Mouse (Mus musculus) heart, embryonic 10.5 days (tissue): ENCODE measurements around the gene Apof. TPM values are rescaled to one million over a fixed set of nuclear protein-coding genes. Genes with fewer than 3 reads are reported as not detected.
"Not testable (repeated sequence)": the region's sequence is repeated elsewhere in the genome, so short reads cannot be mapped to it uniquely, and the experiment has no call there.

ENCODE experiments used
- DNase-seq: peaks from one replicate; pipeline ENCODE4 v3.0.0-alpha.2; 2017; ENCODE audit warnings: low spot score
- H3K27ac ChIP-seq: fragments of 300-500 bp; sonication (generic); 2 replicates; pipeline ENCODE4 v1.5.1; 2016; ENCODE audit warnings: mild to moderate bottlenecking
- H3K27me3 ChIP-seq: fragments of 300-500 bp; sonication (generic); 2 replicates; pipeline ENCODE4 v1.6.1; 2016; ENCODE audit warnings: mild to moderate bottlenecking; ENCODE audit not compliant: poor library complexity, insufficient read depth, severe bottlenecking
- H3K36me3 ChIP-seq: fragments of 300-500 bp; sonication (generic); 2 replicates; pipeline ENCODE4 v1.6.1; 2016; ENCODE audit warnings: mild to moderate bottlenecking, moderate library complexity
- H3K4me1 ChIP-seq: fragments of 300-500 bp; sonication (generic); 2 replicates; pipeline ENCODE4 v1.6.1; 2016; ENCODE audit warnings: mild to moderate bottlenecking
- H3K4me3 ChIP-seq: fragments of 300-500 bp; sonication (generic); 2 replicates; pipeline ENCODE4 v1.5.1; 2016; ENCODE audit warnings: mild to moderate bottlenecking, moderate library complexity
- H3K9me3 ChIP-seq: fragments of 300-500 bp; sonication (generic); 2 replicates; pipeline ENCODE4 v1.6.1; 2016; ENCODE audit warnings: mild to moderate bottlenecking, moderate library complexity
- WGBS: fragments of 180-500 bp; shearing (Covaris S2); methylation state at CpG from one replicate; pipeline ENCODE4 v1.1.7; 2016; 5-methylcytosine and 5-hydroxymethylcytosine counted together
- polyA plus RNA-seq: library from polyadenylated mRNA; unstranded; fragments of >200 nt; fragmentation: Nextera tagmentation; extraction: Ambion mirVana; gene quantifications from 2 replicates; pipeline ENCODE4 v1.2.1, GENCODE M21; 2016

Apof gene
- polyA plus RNA-seq, 1 experiment from 2014 or later, result 3.9 TPM

DNA sequence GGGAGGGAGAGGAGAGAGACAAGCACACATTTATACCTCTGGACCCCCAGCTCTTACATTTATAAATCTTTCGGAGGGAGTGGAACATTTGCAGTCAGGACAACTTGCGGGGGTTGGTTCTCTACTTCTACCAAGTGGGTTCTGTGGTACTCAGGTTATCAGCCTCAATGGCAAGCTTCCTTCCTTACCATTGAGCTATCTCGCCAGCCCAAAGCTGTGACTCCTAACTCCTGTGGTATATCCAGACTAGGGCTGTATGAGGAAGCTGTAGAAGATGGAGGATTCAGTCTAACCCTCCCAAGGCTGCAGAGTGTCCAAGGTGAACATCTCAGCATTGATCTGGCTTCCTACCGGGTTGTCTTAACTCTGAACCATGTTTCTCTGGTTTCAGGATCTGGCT is 29.3 kb upstream of the Apof start:
- H3K4me1 ChIP-seq, result peaks cover 6% of the 10 kb centered on the region; the same call in 1 of the 2 replicates
- H3K4me3 ChIP-seq, result no peak overlapping the region
- H3K27me3 ChIP-seq, result no peaks in the 10 kb centered on the region
- 82% methylated on average over 4 of the region's 4 CpGs for WGBS
- H3K9me3 ChIP-seq, result no peaks in the 10 kb centered on the region
- no peak overlapping the region for H3K27ac ChIP-seq
- peaks cover 56% of the 10 kb centered on the region for H3K36me3 ChIP-seq
- no peak for DNase-seq

DNA sequence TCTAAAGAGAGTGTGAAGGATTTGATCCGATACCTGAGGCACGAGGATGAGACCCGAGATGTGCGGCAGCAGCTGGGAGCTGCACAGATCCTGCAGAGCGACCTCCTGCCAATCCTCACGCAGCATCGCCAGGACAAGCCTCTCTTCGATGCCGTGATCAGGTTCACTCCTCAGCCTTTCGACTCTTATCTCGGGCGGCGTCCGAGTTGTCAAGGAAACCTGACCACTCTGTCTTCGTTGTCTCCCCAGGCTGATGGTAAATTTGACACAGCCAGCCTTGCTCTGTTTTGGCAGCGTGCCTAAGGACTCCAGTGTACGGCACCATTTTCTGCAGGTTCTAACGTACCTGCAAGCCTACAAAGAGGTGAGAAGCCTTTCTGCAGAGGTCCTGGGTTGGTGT is 28.3 kb upstream of the Apof start:
- DNase-seq, result no peak
- Histone ChIP-seq H3K9me3 (no peaks in the 10 kb centered on the region), H3K27me3 (no peaks in the 10 kb centered on the region), H3K36me3 (peaks cover 61% of the 10 kb centered on the region), H3K4me3 (no peak overlapping the region), H3K27ac (no peak overlapping the region), H3K4me1 (peaks cover 6% of the 10 kb centered on the region; the same call in 1 of the 2 replicates)
- 65% methylated on average over 18 of the region's 18 CpGs for WGBS

DNA sequence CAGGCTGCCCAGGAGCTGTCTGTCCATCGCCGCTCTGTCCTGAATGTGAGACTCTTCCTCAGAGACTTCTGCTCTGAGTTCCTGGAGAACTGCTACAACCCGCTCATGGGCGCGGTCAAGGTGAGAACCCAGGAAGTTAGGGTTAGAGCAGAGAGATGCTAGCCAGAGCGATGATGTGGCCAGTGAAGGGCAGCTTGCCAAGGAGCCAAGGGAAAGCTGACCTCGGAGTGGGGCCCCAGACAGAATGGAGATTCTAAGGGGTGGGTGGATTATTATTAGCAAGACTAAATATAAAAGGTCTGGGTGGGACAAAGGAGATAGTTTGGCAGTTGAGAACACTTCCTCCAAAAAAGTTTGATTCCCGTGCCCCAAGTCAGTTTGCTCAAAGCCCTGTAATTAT is 25.2 kb upstream of the Apof start:
- no peaks in the 10 kb centered on the region for H3K9me3 ChIP-seq
- no peak overlapping the region for H3K27ac ChIP-seq
- no peak overlapping the region for H3K4me3 ChIP-seq
- H3K36me3 ChIP-seq, result peaks cover 92% of the 10 kb centered on the region
- no peak for DNase-seq
- 93% methylated on average over 8 of the region's 8 CpGs for WGBS
- no peaks in the 10 kb centered on the region for H3K27me3 ChIP-seq
- H3K4me1 ChIP-seq, result 0 out of 2 replicates have a peak, but pooled peaks cover 6% of the 10 kb centered on the region

DNA sequence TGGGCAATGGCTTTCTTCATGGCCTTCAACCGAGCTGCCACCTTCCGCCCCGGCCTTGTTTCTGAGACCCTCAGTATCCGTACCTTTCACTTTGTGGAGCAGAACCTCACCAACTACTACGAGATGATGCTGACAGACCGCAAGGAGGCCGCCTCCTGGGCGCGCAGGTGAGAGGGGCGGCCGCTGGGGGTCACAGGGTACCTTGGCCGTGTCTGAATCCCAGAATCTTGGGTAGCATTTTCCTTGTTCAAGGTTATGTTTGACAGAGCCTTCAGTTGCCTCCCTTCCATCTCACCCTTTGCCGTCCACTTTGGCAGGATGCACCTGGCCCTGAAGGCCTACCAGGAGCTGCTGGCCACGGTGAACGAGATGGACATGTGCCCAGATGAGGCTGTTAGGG is 24.4 kb upstream of the Apof start:
- no peaks in the 10 kb centered on the region for H3K9me3 ChIP-seq
- peaks cover 100% of the 10 kb centered on the region for H3K36me3 ChIP-seq
- H3K4me1 ChIP-seq, result 0 out of 2 replicates have a peak, but pooled peaks cover 6% of the 10 kb centered on the region
- no peak overlapping the region for H3K4me3 ChIP-seq
- H3K27me3 ChIP-seq, result no peaks in the 10 kb centered on the region
- DNase-seq, result no peak
- WGBS, result 95% methylated on average over 15 of the region's 15 CpGs
- no peak overlapping the region for H3K27ac ChIP-seq

DNA sequence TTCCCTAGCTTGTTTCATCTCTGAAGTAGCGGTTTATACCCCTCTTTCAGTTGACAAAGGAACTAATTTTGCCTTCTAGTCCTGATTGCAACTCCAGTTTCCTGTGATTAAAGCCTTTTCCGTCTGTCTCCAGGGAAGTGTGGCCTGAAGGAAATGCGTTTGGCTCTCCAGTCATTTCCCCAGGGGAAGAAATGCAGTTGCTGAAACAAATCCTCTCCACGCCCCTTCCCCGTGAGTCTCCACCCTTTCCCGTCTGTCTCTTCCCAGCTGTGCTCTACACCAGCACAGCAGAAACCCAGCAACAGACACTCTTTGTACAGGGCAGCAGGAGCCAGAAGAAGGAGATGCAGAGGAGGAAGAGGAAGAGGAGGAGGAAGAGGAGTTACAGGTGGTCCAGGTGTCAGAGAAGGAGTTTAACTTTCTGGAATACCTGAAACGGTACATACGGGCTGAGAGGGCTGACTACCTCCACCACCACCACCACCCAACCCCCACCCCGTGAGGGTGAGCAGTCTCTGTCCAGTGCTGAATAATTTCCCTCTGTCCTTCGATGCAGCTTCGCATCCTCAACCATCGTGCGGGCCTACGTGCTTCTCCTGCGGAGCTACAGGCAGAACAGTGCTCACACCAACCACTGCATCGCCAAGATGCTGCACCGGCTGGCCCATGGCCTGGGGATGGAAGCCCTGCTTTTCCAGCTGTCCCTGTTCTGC is 21.3 kb upstream of the Apof start:
- Histone ChIP-seq H3K4me1 (0 out of 2 replicates have a peak, but pooled peaks cover 6% of the 10 kb centered on the region), H3K36me3 (peaks cover 100% of the 10 kb centered on the region), H3K4me3 (no peak overlapping the region), H3K27ac (peak overlapping the region; percentile 24; the same call in 1 of the 2 replicates), H3K9me3 (no peaks in the 10 kb centered on the region), H3K27me3 (no peaks in the 10 kb centered on the region)
- no peak for DNase-seq
- WGBS, result 79% methylated on average over 17 of the region's 17 CpGs

DNA sequence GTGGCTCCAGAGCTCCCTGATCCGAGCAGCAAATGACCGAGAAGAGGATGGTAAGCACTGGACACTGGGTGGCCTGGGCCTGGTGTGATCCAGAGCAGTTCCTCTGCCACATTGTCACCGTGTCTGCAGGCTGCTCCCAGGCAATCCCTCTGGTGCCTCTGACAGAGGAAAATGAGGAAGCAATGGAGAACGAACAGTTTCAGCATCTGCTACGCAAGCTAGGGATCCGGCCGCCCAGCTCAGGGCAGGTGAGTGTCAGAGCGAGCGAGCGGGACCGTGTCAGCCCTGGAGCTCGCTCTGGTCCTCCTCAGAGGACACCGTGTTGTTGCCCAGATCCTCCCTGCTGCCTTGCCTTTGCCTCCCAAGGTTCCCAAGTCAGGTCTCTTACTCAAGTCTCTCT is 17.9 kb upstream of the Apof start:
- DNase-seq, result no peak
- Histone ChIP-seq H3K27ac (no peak overlapping the region), H3K4me3 (no peak overlapping the region), H3K9me3 (no peaks in the 10 kb centered on the region), H3K36me3 (peaks cover 78% of the 10 kb centered on the region), H3K4me1 (0 out of 2 replicates have a peak, but pooled peaks cover 6% of the 10 kb centered on the region), H3K27me3 (no peaks in the 10 kb centered on the region)
- 96% methylated on average over 13 of the region's 13 CpGs for WGBS

DNA sequence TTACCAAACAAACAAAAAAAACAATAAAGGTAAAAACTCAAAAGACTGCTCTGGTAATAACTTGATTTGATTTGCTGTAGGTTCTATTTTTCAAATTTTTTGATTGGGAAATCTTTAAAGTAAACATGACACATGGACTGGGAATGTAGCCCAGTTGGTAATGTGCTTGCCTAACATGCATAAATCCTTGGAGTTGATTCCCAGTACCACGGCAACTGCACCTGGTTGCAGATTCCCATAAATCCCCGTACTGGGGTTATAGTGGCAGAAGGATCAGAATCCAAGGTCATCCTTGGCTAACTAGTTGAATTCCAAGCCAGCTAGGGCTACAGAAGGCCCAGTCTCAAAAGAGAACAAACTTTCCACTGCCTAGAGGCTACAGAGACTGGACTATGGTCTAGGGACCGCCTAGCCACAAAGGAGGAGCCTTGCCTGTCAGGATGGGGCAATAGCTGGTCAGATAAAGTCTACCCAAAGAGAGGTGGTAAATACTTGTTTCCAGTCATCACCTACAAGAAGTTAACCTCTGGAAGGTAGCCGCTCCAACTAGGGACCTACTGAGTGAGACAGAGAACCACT is 14.7 kb upstream of the Apof start, which contains the start of gene Apon:
Gene Apon, plus strand, starts transcription at position 420 of the 579 bp plus-strand sequence.
- Histone ChIP-seq H3K4me3 (no peak within 1 kb of the TSS), H3K27me3 (no peaks in the 10 kb centered on the region), H3K36me3 (peaks cover 46% of the 10 kb centered on the region), H3K4me1 (no peaks in the 10 kb centered on the region), H3K9me3 (no peaks in the 10 kb centered on the region), H3K27ac (no peak within 1 kb of the TSS)
- WGBS, result 85% methylated on average over 4 of the region's 4 CpGs
- DNase-seq, result no peak

DNA sequence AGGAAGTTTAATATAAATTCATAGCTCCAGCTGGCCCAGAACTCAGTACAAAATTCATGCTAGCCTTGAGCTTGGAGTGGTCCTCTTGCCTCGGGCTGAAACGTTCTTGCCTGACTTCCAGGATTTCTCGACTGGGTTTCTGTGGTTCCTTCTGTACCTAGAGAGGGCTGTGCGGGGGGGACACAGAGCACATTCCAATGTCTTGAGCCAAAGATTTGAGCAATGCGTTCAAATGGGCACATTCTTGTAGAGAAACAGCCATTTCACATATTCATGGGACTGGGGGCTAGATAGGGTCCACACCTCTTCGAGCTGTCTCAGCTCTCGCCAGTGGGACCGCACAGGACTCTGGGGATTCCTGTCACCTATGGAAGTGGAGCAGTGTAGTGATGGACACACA is 12.5 kb upstream of the Apof start:
- 82% methylated on average over 8 of the region's 8 CpGs for WGBS
- no peak for DNase-seq
- H3K27me3 ChIP-seq, result no peaks in the 10 kb centered on the region
- H3K27ac ChIP-seq, result no peak overlapping the region
- H3K9me3 ChIP-seq, result no peaks in the 10 kb centered on the region
- H3K36me3 ChIP-seq, result peaks cover 24% of the 10 kb centered on the region
- H3K4me1 ChIP-seq, result no peaks in the 10 kb centered on the region
- no peak overlapping the region for H3K4me3 ChIP-seq

DNA sequence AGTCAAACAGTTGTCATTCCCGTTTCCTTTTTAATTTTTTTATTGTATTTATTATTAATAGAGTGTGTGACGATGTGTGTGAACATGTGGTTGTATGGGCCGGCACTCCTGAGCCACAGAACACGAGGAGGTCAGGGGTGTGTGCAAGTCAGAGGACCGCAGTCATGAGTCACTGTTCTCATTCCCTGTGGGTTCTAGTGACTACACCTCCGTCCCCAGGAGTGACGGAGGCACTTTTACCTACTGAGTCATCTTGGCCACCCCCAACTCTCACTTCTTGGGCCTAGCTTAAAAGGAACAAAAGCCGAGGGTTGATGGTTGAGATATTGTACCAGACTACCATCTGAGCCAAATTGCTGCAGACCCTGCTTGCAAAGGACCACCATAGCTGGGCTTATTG is 12.1 kb upstream of the Apof start:
- H3K9me3 ChIP-seq, result no peaks in the 10 kb centered on the region
- WGBS, result 82% methylated on average over 8 of the region's 8 CpGs
- H3K27me3 ChIP-seq, result no peaks in the 10 kb centered on the region
- H3K4me1 ChIP-seq, result no peaks in the 10 kb centered on the region
- H3K4me3 ChIP-seq, result no peak overlapping the region
- no peak overlapping the region for H3K27ac ChIP-seq
- DNase-seq, result no peak
- H3K36me3 ChIP-seq, result peaks cover 20% of the 10 kb centered on the region

DNA sequence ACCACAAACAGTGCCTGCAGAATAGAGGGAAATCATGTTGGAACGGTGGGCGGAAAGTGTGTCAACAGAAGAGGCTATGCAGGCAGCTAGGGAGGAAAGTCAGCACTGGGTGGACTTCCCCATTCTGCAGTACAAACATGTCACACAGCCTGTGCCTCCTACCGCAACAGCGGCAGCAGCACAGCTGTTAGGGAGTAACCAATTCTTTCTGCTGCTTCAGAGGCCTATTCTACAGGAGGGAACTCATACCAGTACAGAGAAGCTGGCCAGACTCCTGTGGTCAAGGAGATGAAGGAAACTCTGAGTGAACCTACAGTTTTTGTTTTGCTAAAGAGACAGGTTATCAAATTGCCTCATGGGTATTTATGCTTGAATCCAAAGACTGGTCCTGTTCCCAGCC is 9.5 kb upstream of the Apof start:
- no peaks in the 10 kb centered on the region for H3K36me3 ChIP-seq
- H3K27ac ChIP-seq, result no peak overlapping the region
- H3K4me3 ChIP-seq, result no peak overlapping the region
- no peaks in the 10 kb centered on the region for H3K4me1 ChIP-seq
- DNase-seq, result no peak
- H3K27me3 ChIP-seq, result no peaks in the 10 kb centered on the region
- no peaks in the 10 kb centered on the region for H3K9me3 ChIP-seq
- WGBS, result 71% methylated on average over 4 of the region's 4 CpGs

DNA sequence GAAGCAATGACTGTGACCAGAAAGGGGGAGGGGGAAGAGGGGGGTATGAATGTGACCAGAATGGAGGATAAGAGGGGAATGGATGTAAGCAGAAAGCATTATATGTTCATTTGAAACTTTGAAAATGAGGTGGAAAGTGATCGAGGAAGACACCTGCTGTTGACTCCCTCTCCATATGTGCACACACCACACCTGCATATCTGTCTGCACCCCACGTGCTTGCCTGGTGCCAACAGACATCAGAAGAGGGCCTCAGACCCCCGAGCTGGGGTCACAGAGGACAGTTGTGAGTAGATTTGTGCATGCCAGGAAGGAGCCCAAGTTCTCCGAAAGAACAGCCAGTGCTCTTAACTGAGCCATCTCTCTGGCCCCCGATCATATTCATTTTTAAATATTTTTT is 8.5 kb upstream of the Apof start:
- Histone ChIP-seq H3K36me3 (no peaks in the 10 kb centered on the region), H3K27ac (no peak overlapping the region), H3K4me3 (no peak overlapping the region), H3K27me3 (no peaks in the 10 kb centered on the region), H3K4me1 (no peaks in the 10 kb centered on the region), H3K9me3 (no peaks in the 10 kb centered on the region)
- 85% methylated on average over 5 of the region's 5 CpGs for WGBS
- no peak for DNase-seq

DNA sequence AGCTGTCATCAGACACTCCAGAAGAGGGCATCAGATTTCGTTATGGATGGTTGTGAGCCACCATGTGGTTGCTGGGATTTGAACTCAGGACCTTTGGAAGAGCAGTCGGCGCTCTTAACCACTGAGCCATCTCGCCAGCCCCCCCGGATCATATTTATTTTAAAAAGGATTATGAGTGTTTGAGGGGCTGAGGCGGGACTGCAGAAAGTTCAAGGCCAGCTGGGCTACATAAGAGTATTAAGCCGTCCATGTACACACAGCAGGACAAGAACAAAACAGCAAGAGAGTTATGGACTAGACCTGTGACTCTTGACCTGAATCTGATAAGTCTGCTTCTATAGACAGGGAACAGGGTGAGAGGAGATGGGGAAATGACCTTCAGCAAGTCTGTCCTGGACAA is 8.1 kb upstream of the Apof start:
- WGBS, result 87% methylated on average over 7 of the region's 7 CpGs
- H3K4me3 ChIP-seq, H3K27ac ChIP-seq, H3K4me1 ChIP-seq, H3K36me3 ChIP-seq, DNase-seq, H3K9me3 ChIP-seq, H3K27me3 ChIP-seq: not testable (repeated sequence)

DNA sequence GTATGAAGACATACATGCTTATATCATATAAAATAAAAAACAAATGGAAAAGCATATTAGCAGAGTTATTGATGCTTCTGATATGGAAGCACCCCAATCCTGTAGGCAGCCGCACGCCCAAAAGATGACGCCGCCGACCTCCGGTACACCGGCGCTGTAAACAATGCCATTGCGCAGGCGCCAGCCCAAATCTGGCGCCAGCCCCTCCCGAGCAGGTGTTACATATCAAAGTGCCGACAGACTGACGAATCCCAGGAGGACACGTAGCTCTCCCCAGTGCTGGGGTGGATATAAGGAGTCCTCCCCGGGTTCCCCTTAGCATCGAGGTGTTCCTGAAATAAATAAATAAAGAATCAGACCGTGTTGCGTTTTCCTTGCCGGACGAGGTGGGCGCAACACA is 6.2 kb upstream of the Apof start:
- no peaks in the 10 kb centered on the region for H3K9me3 ChIP-seq
- H3K27me3 ChIP-seq, result no peaks in the 10 kb centered on the region
- H3K4me3 ChIP-seq, result no peak overlapping the region
- no peaks in the 10 kb centered on the region for H3K36me3 ChIP-seq
- no peak for DNase-seq
- no peaks in the 10 kb centered on the region for H3K4me1 ChIP-seq
- WGBS, result 62% methylated on average over 22 of the region's 22 CpGs
- no peak overlapping the region for H3K27ac ChIP-seq
